Mouse (Mus musculus) spleen, postnatal 36 days (tissue): ENCODE results near the gene Ifitm5.
A peak's percentile ranks its signal among the peaks of the same experiment; 100 is the strongest.

ENCODE experiments used
- DNase-seq, 2 experiments: peaks; one replicate each; pipeline ENCODE4 v3.0.0; 2022; ENCODE audit warnings: low spot score in 2 of 2, mixed read lengths in 1 of 2

Ifitm5 gene

GRCm38 (mm10) chr7:140962733-140963132, 12.6 kb upstream of the Ifitm5 start:
- no peak for DNase-seq

DNA sequence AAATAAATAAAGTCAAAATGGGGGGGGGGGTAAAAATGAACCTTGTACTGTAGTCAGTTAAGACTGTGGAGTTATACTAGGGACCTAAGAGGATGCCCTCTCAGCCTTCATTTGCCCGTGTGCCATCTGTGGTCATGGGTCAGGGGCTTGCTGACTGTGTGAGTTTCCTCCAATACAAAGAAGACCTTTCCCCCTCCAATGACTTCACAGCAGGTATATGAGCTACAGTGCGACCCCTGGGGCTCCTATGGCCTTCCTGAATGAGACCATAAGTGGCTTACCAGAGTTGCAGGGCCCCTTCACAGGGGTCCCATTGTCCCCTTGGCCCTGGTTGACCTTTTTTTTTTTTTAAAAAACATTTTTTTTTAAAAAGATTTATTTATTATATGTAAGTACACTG, 11.3 kb upstream of the Ifitm5 start:
- no peak for DNase-seq

GRCm38 (mm10) chr7:140960026-140960425, 9.9 kb upstream of the Ifitm5 start:
- DNase-seq = no peak

- no peak for DNase-seq
These were observed 9.2 kb upstream of the Ifitm5 start for GRCm38 (mm10) chr7:140959181-140959901.

- no peak for DNase-seq
These were observed 6.4 kb upstream of the Ifitm5 start for GRCm38 (mm10) chr7:140956556-140956869.

- DNase-seq = peak in 1 of 2 experiments; percentile 59
These were observed 5.9 kb upstream of the Ifitm5 start, which contains the start of the genes Gm45717 and Ifitm2 for GRCm38 (mm10) chr7:140955758-140956555. Gene Gm45717 (minus strand): TSS chr7:140955937. Gene Ifitm2 (minus strand): TSS chr7:140955987.

DNA sequence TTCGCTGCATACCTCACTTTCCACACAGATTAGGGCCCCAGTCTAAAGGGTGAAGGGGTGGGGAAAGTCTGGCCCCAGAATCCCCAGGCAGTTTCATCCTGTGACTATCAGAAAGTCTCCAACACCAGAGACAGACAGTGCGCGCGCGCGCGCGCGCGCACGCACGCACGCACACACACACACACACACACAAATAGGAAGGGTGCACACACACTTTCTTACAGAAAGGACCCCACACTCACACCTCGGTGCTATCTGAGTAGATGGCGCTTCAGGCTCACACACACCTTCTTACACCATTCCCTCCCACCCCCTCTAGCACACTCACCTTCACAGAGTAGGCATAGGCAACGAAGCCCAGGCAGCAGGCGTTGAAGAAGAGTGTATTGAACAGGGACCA, 5.3 kb upstream of the Ifitm5 start:
- no peak for DNase-seq

- DNase-seq = no peak
These were observed 4.6 kb upstream of the Ifitm5 start for GRCm38 (mm10) chr7:140954733-140955071.

- DNase-seq = no peak
These were observed 4.0 kb upstream of the Ifitm5 start for GRCm38 (mm10) chr7:140953800-140954732.

GRCm38 (mm10) chr7:140953133-140953532, 3.0 kb upstream of the Ifitm5 start:
- DNase-seq = no peak

DNA sequence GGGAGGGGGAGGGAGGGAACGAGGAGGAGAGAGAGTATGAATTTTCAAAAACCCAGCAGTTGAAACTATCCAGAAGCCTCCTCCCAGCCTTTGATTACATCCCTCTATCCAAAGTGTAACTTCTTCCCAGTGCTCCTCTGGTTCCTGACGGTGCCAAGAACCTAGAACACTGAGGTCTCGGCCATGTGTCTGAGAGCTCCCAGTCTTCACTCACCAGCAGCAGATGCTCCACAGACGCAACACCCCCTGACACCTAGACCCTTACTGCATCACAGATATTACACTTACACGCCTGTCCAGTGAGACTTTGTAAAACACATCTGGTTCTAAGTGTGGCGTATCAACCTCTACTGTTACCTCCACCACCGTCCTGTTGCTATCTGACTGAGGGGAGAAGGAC, 2.4 kb upstream of the Ifitm5 start:
- DNase-seq = no peak

DNA sequence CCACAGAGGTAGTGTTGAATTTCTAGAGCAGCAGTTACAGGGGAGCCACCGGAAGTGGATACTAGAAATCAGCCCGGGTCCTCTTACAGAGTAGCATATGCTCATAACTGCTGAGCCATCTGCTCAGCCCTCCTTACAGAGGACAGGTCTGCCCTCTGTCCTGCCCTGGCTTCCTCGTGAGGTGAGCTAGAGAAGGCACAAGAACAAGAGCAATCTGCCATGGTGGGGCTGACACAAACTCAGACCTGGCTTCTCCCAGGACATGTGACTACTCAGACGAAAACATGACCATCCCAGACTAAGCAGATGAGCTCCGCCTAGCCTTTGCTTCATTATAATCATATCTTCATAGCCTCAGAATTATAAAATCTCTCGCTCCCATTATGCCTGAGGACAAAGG, 1.7 kb upstream of the Ifitm5 start:
- DNase-seq = no peak

DNA sequence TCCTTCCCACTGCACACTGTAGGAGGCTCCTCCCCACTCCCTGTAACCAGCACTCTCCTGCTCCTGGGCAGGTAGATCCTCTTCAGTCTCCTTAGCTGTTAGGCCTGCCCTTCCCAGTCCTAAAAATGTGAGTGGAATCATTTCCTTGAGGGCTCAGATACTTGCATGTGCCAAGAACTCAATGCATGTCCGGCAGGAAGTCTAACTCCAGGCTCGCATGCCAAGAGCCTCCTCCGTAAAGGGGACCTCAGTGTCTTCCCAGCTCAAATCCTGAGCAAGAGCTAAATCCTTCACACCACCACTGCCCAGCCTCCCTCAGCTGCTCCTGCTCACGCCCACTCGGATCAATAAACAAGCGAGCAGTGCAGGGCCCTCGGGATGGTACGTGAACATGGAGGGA, 960 bp upstream of the Ifitm5 start:
- no peak for DNase-seq

- no peak for DNase-seq
These were observed 836 bp downstream of the Ifitm5 start for GRCm38 (mm10) chr7:140949255-140949654.

DNA sequence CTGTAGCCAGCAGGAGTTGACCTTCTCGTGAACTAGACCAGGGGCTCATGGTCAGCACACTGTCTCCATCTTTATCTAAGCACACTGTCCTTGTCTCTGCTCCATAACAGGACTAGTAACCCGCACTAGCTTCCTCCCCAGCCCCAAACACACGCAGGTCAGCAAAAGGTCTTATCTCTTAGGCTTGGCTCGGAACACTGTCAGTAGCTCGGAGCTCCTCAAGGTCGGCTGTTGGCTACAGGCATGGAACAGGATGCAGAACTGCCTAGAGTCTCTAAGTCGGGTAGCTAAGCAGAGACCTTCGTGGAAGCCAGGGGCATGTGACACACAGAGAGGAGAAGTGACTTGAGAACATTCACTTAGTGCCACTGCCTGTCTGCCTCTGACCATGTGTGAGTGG, 1.9 kb downstream of the Ifitm5 start:
- DNase-seq = no peak

DNA sequence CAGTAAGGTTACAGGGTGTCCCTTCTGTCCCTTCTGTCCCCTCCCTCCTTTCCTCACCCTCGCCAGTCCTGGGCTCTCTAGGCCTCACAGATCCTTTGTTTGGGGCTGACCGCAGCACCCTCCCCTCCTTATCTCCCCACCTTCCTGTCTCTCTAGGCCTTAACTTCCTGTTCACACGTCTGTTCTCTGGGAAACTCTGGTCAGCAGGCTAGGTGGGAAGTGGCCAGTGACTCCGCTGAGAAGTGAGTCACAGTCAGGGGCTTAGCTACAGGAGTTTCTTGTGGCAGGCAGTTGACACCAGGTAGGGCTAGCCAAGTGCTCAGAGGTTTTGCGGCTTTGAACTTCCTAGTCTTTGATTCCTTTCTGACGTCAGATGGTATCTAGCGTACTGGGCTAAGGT, 3.1 kb downstream of the Ifitm5 start:
- no peak for DNase-seq

- DNase-seq = no peak
These were observed 3.8 kb downstream of the Ifitm5 start for GRCm38 (mm10) chr7:140946311-140946710.

DNA sequence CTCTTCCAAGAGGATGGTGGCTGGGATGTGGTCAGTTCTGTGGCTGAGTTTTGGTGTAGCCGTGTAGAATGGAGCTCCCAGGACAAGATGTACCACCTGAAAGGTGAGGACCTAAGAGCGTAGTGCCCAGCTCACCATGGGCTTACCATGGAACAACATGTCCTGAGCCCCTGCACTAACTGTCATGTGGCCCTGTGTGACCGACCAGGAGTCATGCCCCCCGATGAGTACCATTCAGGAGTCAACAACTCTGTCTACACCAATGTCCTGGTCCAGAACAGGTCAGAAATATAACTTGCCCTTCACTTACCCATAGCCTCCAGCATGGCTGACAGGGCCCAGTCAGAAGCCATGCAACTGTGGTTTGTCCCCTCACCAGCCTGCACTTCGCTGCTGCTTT, 4.8 kb downstream of the Ifitm5 start:
- no peak for DNase-seq

GRCm38 (mm10) chr7:140944236-140944635, 5.9 kb downstream of the Ifitm5 start:
- DNase-seq = no peak

GRCm38 (mm10) chr7:140943356-140943755, 6.7 kb downstream of the Ifitm5 start:
- no peak for DNase-seq

DNA sequence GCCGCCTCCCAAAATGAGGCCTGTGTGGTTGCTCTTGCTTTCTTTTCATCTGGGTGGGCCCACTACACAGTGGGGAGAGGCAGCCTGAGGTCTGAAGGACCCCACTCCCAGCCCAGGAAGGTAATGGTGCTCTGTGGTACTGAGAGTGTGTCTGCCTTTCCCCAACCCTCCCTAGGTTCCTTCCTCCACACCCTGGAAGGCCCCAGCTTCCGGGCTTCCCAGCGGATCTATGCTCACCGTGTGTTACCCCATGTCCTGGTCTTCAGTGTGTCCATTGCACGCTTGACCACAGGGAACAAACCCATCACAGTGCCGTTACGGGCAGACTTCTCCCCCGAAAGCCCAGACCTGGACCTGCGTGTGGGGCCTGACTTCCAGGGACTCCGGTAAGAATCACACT, 7.3 kb downstream of the Ifitm5 start:
- no peak for DNase-seq

DNA sequence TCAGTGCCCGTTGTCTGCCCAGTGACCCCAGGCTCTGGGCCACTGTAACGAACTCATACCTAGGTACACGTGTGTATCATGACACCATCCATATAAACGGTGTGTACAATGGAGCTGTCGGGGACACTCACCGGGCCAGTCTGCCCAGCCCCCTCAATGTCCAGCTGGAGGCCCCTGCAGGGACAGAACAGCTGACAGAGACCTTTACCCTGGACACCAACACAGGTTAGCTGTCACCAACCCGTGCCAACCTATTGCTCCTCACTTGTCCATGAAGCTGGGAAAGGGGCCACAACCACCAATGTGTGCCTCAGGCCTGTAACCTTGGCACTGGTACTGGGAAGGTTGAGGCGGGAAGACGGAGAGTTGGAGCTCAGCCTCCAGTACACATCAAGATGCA, 7.8 kb downstream of the Ifitm5 start:
- DNase-seq = no peak
